Mouse (Mus musculus) left cerebral cortex, adult 9 months (tissue): ENCODE data around the gene Slc1a3.

Experiments
- DNase-seq, 2 experiments: peaks; one replicate each; pipeline ENCODE4 v3.0.0; 2022; ENCODE audit warnings: low spot score in 2 of 2

Gene Slc1a3

DNA sequence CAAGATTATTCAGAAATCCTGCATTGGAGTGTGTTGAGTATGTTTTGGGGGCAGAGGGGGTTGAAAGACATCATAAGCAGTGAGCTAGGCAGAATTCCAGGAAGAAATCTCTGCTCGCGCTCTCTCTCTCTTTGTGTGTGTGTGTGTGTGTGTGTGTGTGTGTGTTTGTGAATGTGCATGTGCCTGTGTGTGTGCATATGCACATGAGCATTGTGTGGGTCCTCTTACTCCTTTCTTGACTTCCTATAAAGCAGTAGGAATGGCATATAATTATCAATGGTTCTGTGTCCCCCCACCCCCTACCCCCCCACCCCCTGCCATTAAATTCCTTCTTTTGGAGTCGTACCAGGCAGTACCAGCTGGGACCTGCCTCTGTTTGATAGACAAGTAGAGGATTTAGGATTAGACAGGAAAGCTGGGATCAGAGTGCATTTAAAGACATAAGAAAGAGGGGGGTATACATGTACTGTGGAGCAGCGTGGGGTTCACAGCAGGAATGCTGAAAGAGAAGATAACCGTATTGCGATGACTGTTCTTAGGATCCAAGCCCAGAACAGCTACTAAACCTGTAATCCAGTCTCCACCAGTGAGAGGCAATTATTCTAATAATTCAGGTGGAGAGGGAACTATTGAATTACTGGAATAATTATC, 104.9 kb downstream of the Slc1a3 start:
- no peak for DNase-seq

DNA sequence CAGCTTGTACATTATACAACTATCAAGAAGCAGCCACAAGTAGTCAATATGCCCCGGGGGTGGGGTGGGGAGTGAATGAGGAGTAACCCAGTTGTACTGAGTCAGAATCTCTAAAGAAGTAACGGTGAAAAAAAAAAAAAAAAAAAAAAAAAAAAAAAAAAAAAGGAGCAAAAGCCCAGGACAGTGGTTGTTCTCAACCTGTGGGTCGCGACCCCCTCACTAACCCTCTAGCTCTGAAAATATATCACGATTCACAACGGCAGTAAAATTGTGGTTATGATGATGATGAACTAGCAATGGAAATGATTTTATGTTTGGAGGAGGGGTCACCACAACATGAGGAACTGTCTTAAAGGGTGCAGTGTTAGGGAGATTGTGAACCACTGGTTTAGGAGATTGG, 108.2 kb downstream of the Slc1a3 start:
- DNase-seq = no peak

- DNase-seq = no peak
Observed at GRCm38 (mm10) chr15:8601312-8602146, 109.0 kb downstream of the Slc1a3 start.

DNA sequence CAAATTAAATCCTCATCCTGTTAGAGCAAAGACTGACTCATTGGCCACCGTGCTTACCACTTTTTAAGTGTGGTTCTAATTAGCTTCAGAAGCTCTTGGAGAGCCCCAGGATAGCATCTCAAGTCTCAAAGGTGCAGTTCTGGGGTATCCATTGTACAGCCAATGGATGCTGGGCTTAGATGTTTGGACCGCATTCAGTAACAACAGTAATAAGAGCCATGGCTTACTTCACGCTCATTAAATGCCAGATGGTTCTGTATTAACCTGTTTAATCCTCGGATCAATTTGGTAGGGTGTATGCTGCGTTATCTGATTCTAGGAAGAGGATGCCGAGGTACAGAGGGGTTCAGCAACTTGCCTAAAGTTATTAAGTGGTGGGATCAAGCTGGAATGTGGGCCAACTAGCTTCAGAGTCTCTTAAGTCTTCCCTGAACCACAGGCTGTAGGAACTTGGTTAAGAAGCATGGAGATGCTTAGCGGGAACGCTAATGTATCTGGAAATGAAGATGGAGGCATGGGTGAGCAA, 114.1 kb downstream of the Slc1a3 start:
- DNase-seq = no peak

DNA sequence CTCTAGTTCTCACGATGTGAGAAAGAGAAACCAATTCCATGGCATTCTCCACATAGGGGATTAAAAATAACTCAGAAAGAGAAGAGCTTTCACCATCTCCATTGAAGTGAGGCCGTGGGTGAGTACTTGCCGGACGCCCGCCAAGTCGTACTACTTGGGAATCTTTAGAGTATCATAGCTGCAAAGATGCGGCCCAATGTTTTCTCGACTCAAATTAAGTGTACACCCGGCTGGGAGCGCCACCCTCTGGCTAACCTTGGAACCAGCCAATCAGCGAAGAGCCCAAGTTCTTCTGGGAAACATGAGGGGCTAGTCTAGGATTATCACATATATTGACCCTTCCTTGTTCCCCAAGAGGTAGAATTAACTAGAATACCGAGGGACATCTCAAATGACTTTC, 115.3 kb downstream of the Slc1a3 start:
- peak in 1 of 2 experiments; percentile 15 for DNase-seq

- DNase-seq = peak; percentile 19 to 86
Observed at GRCm38 (mm10) chr15:8589503-8590116, 121.0 kb downstream of the Slc1a3 start.

DNA sequence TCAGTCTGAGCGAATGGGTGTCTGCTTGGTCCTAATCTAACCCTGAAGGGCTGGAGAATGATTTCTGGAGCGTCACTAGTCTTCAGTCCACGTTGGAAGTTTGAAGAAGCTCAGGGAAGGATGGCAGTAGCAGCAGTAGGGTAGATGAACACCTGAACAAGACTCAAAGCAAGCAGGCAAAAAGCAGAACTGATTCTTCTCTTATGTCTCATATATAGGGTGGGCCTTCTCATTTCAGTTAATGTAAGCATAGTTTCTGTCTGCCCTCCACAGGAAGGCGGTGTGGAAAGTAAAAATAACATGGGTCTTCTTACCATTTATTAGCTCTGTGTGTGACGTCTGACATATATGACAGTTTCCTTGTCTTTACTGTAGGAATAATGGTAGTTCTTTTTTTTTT, 122.5 kb downstream of the Slc1a3 start:
- no peak for DNase-seq

DNA sequence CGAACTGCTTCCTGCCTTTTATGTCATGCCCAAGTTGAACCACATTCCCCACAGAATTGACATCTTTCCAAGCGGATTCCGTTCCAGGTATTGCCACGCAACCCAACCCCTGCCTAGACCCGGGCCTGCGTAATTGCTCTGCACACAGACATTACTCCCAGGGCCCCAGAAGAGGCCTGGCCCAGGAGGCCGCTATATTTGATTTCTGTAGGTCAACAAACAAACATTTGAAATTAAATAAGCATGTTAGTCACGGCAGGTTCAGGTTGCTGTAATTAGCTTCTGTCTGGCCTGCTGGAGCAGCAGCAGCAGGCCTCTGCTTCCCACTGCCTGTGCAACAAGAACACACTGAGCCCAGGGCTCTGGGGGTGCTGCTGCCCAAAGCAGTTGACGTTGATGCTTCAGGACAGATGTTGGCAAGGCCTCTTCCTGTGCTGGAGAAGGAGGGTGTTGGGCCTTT, 123.7 kb downstream of the Slc1a3 start:
- DNase-seq = no peak
